Mouse (Mus musculus) lung, adult 2 months (tissue): ENCODE measurements around the gene Nktr. TPM values are rescaled to one million over a fixed set of nuclear protein-coding genes. Genes with fewer than 3 reads are reported as not detected.

Source experiments
- DNase-seq: peaks from one replicate; pipeline ENCODE4 v3.0.0; 2022
- H3K4me1 ChIP-seq: fragments of 200-500 bp; 2 replicates; pipeline ENCODE4 v1.6.1; 2011; ENCODE audit warnings: low read length; ENCODE audit not compliant: control insufficient read depth, insufficient read depth
- H3K4me3 ChIP-seq: fragments of 200-500 bp; replicated peaks from 2 replicates; pipeline ENCODE3; 2011; ENCODE audit warnings: low read depth, mild to moderate bottlenecking, control low read depth, low read length; ENCODE audit errors: extremely low read depth
- CTCF ChIP-seq: fragments of 200-500 bp; IDR thresholded peaks from 2 replicates; pipeline ENCODE4 v1.5.1; 2011; ENCODE audit warnings: mild to moderate bottlenecking, low read length, control low read depth; ENCODE audit not compliant: insufficient read depth
- POLR2A ChIP-seq: fragments of 200-500 bp; IDR thresholded peaks from 2 replicates; pipeline ENCODE4 v1.6.1; 2011; ENCODE audit warnings: low read depth, mild to moderate bottlenecking, control low read depth, low read length, borderline replicate concordance; ENCODE audit errors: extremely low read depth
- WGBS: fragments of 180-500 bp; shearing (Covaris S2); methylation state at CpG from one replicate; pipeline ENCODE4 v1.1.7; 2018; 5-methylcytosine and 5-hydroxymethylcytosine counted together
- polyA plus RNA-seq: library from polyadenylated mRNA; depleted of rRNA; stranded (reverse); fragments of >200 nt; gene quantifications from 2 replicates; pipeline ENCODE4 v1.2.3, GENCODE M21; 2012

The Nktr gene
- polyA plus RNA-seq, 1 experiment, result 48.6 TPM

- no peak for DNase-seq
- H3K4me1 ChIP-seq, result peaks cover 3% of the 10 kb centered on the region; the same call in 1 of the 2 replicates
- no peak for TF ChIP-seq POLR2A
- TF ChIP-seq CTCF, result no peak
- WGBS, result 78% methylated on average over 10 of the region's 10 CpGs
- no peak overlapping the region for H3K4me3 ChIP-seq
These were observed 57.0 kb downstream of the Nktr start for GRCm38 (mm10) chr9:121775951-121776350.

DNA sequence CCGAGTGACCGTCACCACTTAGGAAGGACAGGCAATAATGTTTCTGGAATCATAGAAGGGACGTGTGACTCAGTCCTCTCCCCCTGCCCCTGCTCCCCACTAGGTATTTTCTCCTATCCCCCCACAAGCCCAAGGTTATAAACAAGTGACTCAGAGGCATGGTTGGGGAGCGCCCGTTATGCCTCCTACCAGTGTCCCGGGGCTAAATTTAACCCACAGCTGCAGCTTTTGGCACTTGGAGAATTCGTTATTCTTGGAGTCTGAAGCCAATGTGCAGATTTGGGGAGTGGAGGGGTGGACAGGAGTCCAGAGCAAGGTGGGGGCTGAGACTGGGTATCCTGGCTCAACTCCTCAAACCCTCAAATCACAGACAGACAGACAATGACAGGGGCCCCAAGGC, 57.5 kb downstream of the Nktr start:
- peaks cover 3% of the 10 kb centered on the region; the same call in 1 of the 2 replicates for H3K4me1 ChIP-seq
- no peak for DNase-seq
- WGBS, result 73% methylated on average over 7 of the region's 7 CpGs
- no peak overlapping the region for H3K4me3 ChIP-seq
- TF ChIP-seq POLR2A (no peak), CTCF (no peak)

- H3K4me1 ChIP-seq, result peaks cover 3% of the 10 kb centered on the region; the same call in 1 of the 2 replicates
- WGBS, result 15% methylated on average over 30 of the region's 30 CpGs
- DNase-seq, result no peak
- no peak for TF ChIP-seq POLR2A
- no peak for TF ChIP-seq CTCF
- no peak within 1 kb of the TSS for H3K4me3 ChIP-seq
These were observed 58.6 kb downstream of the Nktr start, which contains the start of gene Klhl40 for GRCm38 (mm10) chr9:121777484-121778065. TSS of gene Klhl40 (plus strand) at chr9:121777607.

DNA sequence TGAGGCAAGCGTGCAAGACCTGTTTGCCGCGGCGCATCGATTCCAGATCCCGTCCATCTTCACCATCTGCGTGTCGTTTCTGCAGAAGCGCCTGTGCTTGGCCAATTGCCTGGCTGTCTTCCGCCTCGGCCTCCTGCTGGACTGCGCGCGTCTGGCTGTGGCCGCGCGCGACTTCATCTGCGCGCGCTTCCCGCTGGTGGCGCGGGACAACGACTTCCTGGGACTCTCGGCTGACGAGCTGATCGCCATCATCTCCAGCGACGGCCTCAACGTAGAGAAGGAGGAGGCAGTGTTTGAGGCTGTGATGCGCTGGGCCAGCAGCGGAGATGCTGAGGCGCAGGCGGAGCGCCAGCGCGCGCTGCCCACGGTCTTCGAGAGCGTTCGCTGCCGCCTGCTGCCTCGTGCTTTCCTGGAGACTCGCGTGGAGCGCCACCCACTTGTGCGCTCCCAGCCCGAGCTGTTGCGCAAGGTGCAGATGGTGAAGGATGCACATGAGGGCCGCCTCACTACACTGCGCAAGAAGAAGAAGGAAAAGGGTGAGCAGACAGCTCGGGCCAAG, 59.2 kb downstream of the Nktr start:
- DNase-seq, result no peak
- peaks cover 3% of the 10 kb centered on the region; the same call in 1 of the 2 replicates for H3K4me1 ChIP-seq
- no peak overlapping the region for H3K4me3 ChIP-seq
- WGBS, result 10% methylated on average over 54 of the region's 54 CpGs
- TF ChIP-seq POLR2A, result no peak
- TF ChIP-seq CTCF, result no peak

DNA sequence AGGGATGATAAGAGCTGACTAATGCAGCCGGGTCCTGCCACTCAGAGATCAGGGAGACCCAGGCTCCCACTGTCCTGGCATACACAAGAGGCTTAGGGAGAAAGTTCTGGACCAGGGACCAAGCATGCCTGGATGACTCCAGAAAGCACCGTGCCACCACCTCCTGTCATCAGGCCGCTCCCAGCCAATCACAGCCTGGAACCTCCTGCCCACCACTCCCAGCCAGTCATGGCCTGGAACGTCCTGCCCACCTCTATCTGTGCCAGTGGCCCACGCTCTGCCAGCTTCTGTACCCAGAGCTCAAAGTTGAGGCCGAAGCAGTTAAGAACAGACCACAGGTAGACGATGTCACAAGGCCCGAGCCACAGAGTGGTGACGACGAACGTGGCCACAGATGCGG, 65.8 kb downstream of the Nktr start:
- Histone ChIP-seq H3K4me1 (no peaks in the 10 kb centered on the region), H3K4me3 (no peak overlapping the region)
- no peak for TF ChIP-seq POLR2A
- TF ChIP-seq CTCF, result no peak
- DNase-seq, result no peak
- WGBS, result 83% methylated on average over 12 of the region's 12 CpGs

DNA sequence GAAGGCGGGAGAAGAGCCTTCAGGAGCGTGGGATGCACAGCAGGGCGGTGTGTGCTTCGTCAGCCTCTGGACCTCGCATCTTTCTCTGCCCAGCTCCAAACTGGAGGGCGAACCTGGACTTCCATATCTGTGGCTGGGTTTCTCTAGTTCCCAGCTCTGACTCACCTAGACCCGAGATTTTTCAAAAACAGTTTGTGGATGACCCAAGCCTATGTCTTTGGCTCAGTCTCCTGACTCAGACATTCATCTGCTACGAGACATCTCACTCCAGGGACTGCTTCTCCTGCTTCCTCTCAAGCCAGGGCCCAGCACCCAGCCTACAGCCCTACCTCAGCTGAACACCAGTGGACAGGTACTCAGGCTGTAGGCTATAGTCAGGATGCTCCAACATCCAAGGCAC, 66.3 kb downstream of the Nktr start:
- Histone ChIP-seq H3K4me3 (no peak overlapping the region), H3K4me1 (no peaks in the 10 kb centered on the region)
- no peak for TF ChIP-seq POLR2A
- TF ChIP-seq CTCF, result no peak
- 81% methylated on average over 8 of the region's 8 CpGs for WGBS
- DNase-seq, result no peak

GRCm38 (mm10) chr9:121786359-121786758, 67.4 kb downstream of the Nktr start:
- WGBS, result 75% methylated on average over 2 of the region's 2 CpGs
- TF ChIP-seq CTCF, result no peak
- TF ChIP-seq POLR2A, result no peak
- no peak overlapping the region for H3K4me3 ChIP-seq
- H3K4me1 ChIP-seq, result no peaks in the 10 kb centered on the region
- no peak for DNase-seq

DNA sequence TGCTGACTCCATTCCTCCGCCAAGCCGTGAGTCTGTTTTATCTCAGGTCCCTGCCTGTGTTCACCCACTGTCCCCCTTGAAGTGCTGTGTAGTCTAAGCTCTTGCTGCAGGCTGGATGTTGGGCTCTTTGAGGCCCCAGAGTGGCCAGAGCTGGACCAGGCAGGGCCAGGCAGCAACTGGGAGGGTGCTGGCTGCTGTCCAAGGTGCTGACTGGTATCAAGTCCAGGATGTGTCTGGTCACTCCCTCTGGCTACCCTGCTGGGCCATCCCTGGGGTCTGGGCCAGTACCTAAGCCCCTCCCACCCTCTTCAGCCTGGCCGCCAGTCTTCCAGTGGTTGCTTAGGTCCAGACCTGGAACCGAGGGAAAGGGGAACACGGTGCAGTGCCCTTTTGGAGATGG, 72.2 kb downstream of the Nktr start:
- 19% methylated on average over 5 of the region's 5 CpGs for WGBS
- no peaks in the 10 kb centered on the region for H3K4me1 ChIP-seq
- TF ChIP-seq POLR2A (no peak), CTCF (no peak)
- H3K4me3 ChIP-seq, result no peak overlapping the region
- DNase-seq, result peak; percentile 25

DNA sequence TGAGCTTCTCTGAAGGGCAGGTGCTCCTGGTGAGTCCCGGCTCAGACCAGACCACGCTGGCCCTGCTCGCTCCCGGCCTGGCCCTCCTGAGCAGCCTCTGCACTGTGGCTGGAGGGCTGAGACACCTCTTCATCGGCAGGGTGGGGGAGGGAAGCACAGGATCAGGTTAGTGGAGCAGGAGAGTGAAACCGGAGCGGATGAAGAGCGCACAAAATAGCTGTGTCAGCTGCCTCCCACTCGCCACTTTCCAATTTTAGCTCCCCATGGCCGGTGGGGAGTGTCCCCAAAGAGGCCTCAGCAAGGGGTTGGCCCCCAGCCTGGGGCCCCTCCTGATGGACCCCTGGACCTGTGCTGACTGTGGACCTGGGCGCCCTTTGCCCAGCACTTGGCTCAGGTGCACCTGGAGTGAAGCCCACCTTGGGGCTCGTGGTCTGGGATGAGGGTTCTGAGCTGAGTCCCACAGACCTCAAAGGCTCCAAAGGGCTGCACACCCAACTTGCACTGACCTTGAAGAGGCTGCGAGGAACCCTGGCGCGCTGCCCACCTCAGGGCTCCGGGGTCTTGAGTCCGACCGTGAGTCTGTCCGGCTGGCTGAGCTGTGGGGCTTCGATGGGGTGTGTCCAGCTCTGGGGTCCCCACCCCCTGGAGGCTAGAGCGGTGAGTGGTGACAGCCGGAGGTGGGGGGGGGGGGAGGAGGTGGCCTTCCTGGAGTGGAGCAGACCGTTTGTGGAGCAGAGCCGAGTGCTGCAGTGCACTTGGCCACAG, 73.0 kb downstream of the Nktr start, which contains the start of gene Hhatl:
Gene Hhatl, minus strand, starts transcription at position 751 of the 765 bp plus-strand sequence.
- H3K4me3 ChIP-seq, result no peak within 1 kb of the TSS
- no peak for TF ChIP-seq CTCF
- TF ChIP-seq POLR2A, result no peak
- DNase-seq, result no peak

More for the DNA sequence above, 73.0 kb downstream of the Nktr start, which contains the start of gene Hhatl:
- H3K4me1 ChIP-seq, result no peaks in the 10 kb centered on the region
- WGBS, result 40% methylated on average over 24 of the region's 24 CpGs
